Mouse (Mus musculus): ENCODE results near the gene Kcnk16. TPM values are rescaled to one million over a fixed set of nuclear protein-coding genes. Genes with fewer than 3 reads are reported as not detected.
A peak's percentile ranks its signal among the peaks of the same experiment; 100 is the strongest.

Kcnk16 gene
- polyA plus RNA-seq, 1 experiment from 2014 or later: 0.77 TPM

- Histone ChIP-seq H3K36me3 (ENCODE audit: control insufficient read depth, insufficient read depth, low read length) (no peaks in the 10 kb centered on the region), H3K27ac (ENCODE audit: low read length) (no peak overlapping the region), H3K9ac (ENCODE audit: low read length) (no peak overlapping the region), H3K27me3 (ENCODE audit: control insufficient read depth, insufficient read depth, low read depth, low read length) (no peaks in the 10 kb centered on the region; the same call in 1 of the 2 replicates), H3K4me2 (ENCODE audit: low read depth, low read length) (no peak overlapping the region), H3K4me1 (replicated peaks; ENCODE audit: control insufficient read depth, insufficient read depth, low read length) (no peaks in the 10 kb centered on the region), H3K4me3 (ENCODE audit: low read length) (no peak overlapping the region), H3K9me3 (ENCODE audit: control insufficient read depth, low read length) (no peaks in the 10 kb centered on the region)
- no peak for ATAC-seq (ENCODE audit: low read depth)
- WGBS: 59% methylated on average over 4 of the region's 4 CpGs
Measured at GRCm38 (mm10) chr14:20262346-20262745, 6.7 kb downstream of the Kcnk16 start.

- no peak overlapping the region for H3K9ac ChIP-seq (ENCODE audit: low read length)
- H3K4me3 ChIP-seq (ENCODE audit: low read length): no peak overlapping the region
- H3K4me2 ChIP-seq (ENCODE audit: low read depth, low read length): no peak overlapping the region
- H3K4me1 ChIP-seq (replicated peaks; ENCODE audit: control insufficient read depth, insufficient read depth, low read length): no peaks in the 10 kb centered on the region
- no peak overlapping the region for H3K27ac ChIP-seq (ENCODE audit: low read length)
- ATAC-seq (ENCODE audit: low read depth): peak; percentile 57; the same call in 1 of the 2 replicates
- no peaks in the 10 kb centered on the region; the same call in 1 of the 2 replicates for H3K27me3 ChIP-seq (ENCODE audit: control insufficient read depth, insufficient read depth, low read depth, low read length)
- no peaks in the 10 kb centered on the region for H3K9me3 ChIP-seq (ENCODE audit: control insufficient read depth, low read length)
- no peaks in the 10 kb centered on the region for H3K36me3 ChIP-seq (ENCODE audit: control insufficient read depth, insufficient read depth, low read length)
- 46% methylated on average over 8 of the region's 8 CpGs for WGBS
Measured at GRCm38 (mm10) chr14:20258185-20259113, 10.6 kb downstream of the Kcnk16 start.

- Histone ChIP-seq H3K27ac (ENCODE audit: low read length) (no peak overlapping the region), H3K4me2 (ENCODE audit: low read depth, low read length) (no peak overlapping the region), H3K36me3 (ENCODE audit: control insufficient read depth, insufficient read depth, low read length) (no peaks in the 10 kb centered on the region), H3K27me3 (ENCODE audit: control insufficient read depth, insufficient read depth, low read depth, low read length) (no peaks in the 10 kb centered on the region), H3K4me1 (replicated peaks; ENCODE audit: control insufficient read depth, insufficient read depth, low read length) (no peaks in the 10 kb centered on the region), H3K9ac (ENCODE audit: low read length) (no peak overlapping the region), H3K9me3 (ENCODE audit: control insufficient read depth, low read length) (no peaks in the 10 kb centered on the region), H3K4me3 (ENCODE audit: low read length) (no peak overlapping the region)
- no peak for ATAC-seq (ENCODE audit: low read depth)
- 69% methylated on average over 14 of the region's 14 CpGs for WGBS
Measured at GRCm38 (mm10) chr14:20250237-20251171, 18.5 kb downstream of the Kcnk16 start.

- Histone ChIP-seq H3K4me2 (ENCODE audit: low read depth, low read length) (no peak overlapping the region), H3K36me3 (ENCODE audit: control insufficient read depth, insufficient read depth, low read length) (no peaks in the 10 kb centered on the region), H3K9me3 (ENCODE audit: control insufficient read depth, low read length) (no peaks in the 10 kb centered on the region), H3K4me3 (ENCODE audit: low read length) (no peak overlapping the region), H3K4me1 (replicated peaks; ENCODE audit: control insufficient read depth, insufficient read depth, low read length) (no peaks in the 10 kb centered on the region), H3K27me3 (ENCODE audit: control insufficient read depth, insufficient read depth, low read depth, low read length) (no peaks in the 10 kb centered on the region), H3K9ac (ENCODE audit: low read length) (no peak overlapping the region), H3K27ac (ENCODE audit: low read length) (no peak overlapping the region)
- 94% methylated on average over 3 of the region's 3 CpGs for WGBS
- no peak for ATAC-seq (ENCODE audit: low read depth)
Measured at GRCm38 (mm10) chr14:20248001-20248400, 21.0 kb downstream of the Kcnk16 start.

- H3K4me2 ChIP-seq (ENCODE audit: low read depth, low read length): no peak overlapping the region
- H3K36me3 ChIP-seq (ENCODE audit: control insufficient read depth, insufficient read depth, low read length): no peaks in the 10 kb centered on the region
- H3K4me3 ChIP-seq (ENCODE audit: low read length): no peak overlapping the region
- no peaks in the 10 kb centered on the region for H3K27me3 ChIP-seq (ENCODE audit: control insufficient read depth, insufficient read depth, low read depth, low read length)
- WGBS: 52% methylated on average over 11 of the region's 11 CpGs
- no peak for ATAC-seq (ENCODE audit: low read depth)
- H3K4me1 ChIP-seq (replicated peaks; ENCODE audit: control insufficient read depth, insufficient read depth, low read length): no peaks in the 10 kb centered on the region
- no peaks in the 10 kb centered on the region for H3K9me3 ChIP-seq (ENCODE audit: control insufficient read depth, low read length)
- no peak overlapping the region for H3K9ac ChIP-seq (ENCODE audit: low read length)
- H3K27ac ChIP-seq (ENCODE audit: low read length): no peak overlapping the region
Measured at GRCm38 (mm10) chr14:20246811-20247266, 22.2 kb downstream of the Kcnk16 start.

GRCm38 (mm10) chr14:20245861-20246260 lies 23.1 kb downstream of the Kcnk16 start:
- no peak for ATAC-seq (ENCODE audit: low read depth)
- H3K4me1 ChIP-seq (replicated peaks; ENCODE audit: control insufficient read depth, insufficient read depth, low read length): no peaks in the 10 kb centered on the region

GRCm38 (mm10) chr14:20245318-20245717 lies 23.7 kb downstream of the Kcnk16 start:
- no peak for ATAC-seq (ENCODE audit: low read depth)
- Histone ChIP-seq H3K27me3 (ENCODE audit: control insufficient read depth, insufficient read depth, low read depth, low read length) (no peaks in the 10 kb centered on the region), H3K36me3 (ENCODE audit: control insufficient read depth, insufficient read depth, low read length) (no peaks in the 10 kb centered on the region), H3K4me2 (ENCODE audit: low read depth, low read length) (no peak overlapping the region), H3K4me1 (replicated peaks; ENCODE audit: control insufficient read depth, insufficient read depth, low read length) (no peaks in the 10 kb centered on the region), H3K9ac (ENCODE audit: low read length) (no peak overlapping the region), H3K9me3 (ENCODE audit: control insufficient read depth, low read length) (no peaks in the 10 kb centered on the region), H3K27ac (ENCODE audit: low read length) (no peak overlapping the region), H3K4me3 (ENCODE audit: low read length) (no peak overlapping the region)
- WGBS: 36% methylated on average over 2 of the region's 2 CpGs

More at GRCm38 (mm10) chr14:20245861-20246260, 23.1 kb downstream of the Kcnk16 start:
- Histone ChIP-seq H3K27ac (ENCODE audit: low read length) (no peak overlapping the region), H3K9me3 (ENCODE audit: control insufficient read depth, low read length) (no peaks in the 10 kb centered on the region), H3K4me3 (ENCODE audit: low read length) (no peak overlapping the region), H3K4me2 (ENCODE audit: low read depth, low read length) (no peak overlapping the region), H3K36me3 (ENCODE audit: control insufficient read depth, insufficient read depth, low read length) (no peaks in the 10 kb centered on the region), H3K9ac (ENCODE audit: low read length) (no peak overlapping the region), H3K27me3 (ENCODE audit: control insufficient read depth, insufficient read depth, low read depth, low read length) (no peaks in the 10 kb centered on the region)
- whole genome bisulfite sequencing: 61% methylated on average over 5 of the region's 5 CpGs

- H3K4me3 ChIP-seq (ENCODE audit: low read length): no peak overlapping the region
- WGBS: 50% methylated on average over 3 of the region's 3 CpGs
- no peaks in the 10 kb centered on the region for H3K9me3 ChIP-seq (ENCODE audit: control insufficient read depth, low read length)
- no peaks in the 10 kb centered on the region for H3K27me3 ChIP-seq (ENCODE audit: control insufficient read depth, insufficient read depth, low read depth, low read length)
- no peak for ATAC-seq (ENCODE audit: low read depth)
- no peaks in the 10 kb centered on the region for H3K4me1 ChIP-seq (replicated peaks; ENCODE audit: control insufficient read depth, insufficient read depth, low read length)
- no peaks in the 10 kb centered on the region for H3K36me3 ChIP-seq (ENCODE audit: control insufficient read depth, insufficient read depth, low read length)
- no peak overlapping the region for H3K9ac ChIP-seq (ENCODE audit: low read length)
- no peak overlapping the region for H3K4me2 ChIP-seq (ENCODE audit: low read depth, low read length)
- H3K27ac ChIP-seq (ENCODE audit: low read length): no peak overlapping the region
Measured at GRCm38 (mm10) chr14:20243158-20243557, 25.8 kb downstream of the Kcnk16 start.

- H3K4me2 ChIP-seq (ENCODE audit: low read depth, low read length): no peak overlapping the region
- no peaks in the 10 kb centered on the region for H3K4me1 ChIP-seq (replicated peaks; ENCODE audit: control insufficient read depth, insufficient read depth, low read length)
- H3K27me3 ChIP-seq (ENCODE audit: control insufficient read depth, insufficient read depth, low read depth, low read length): no peaks in the 10 kb centered on the region
- H3K9ac ChIP-seq (ENCODE audit: low read length): no peak overlapping the region
- H3K36me3 ChIP-seq (ENCODE audit: control insufficient read depth, insufficient read depth, low read length): no peaks in the 10 kb centered on the region
- WGBS: 73% methylated on average over 8 of the region's 8 CpGs
- H3K4me3 ChIP-seq (ENCODE audit: low read length): no peak overlapping the region
- no peak overlapping the region for H3K27ac ChIP-seq (ENCODE audit: low read length)
- ATAC-seq (ENCODE audit: low read depth): no peak
- no peaks in the 10 kb centered on the region for H3K9me3 ChIP-seq (ENCODE audit: control insufficient read depth, low read length)
Measured at GRCm38 (mm10) chr14:20242454-20242853, 26.5 kb downstream of the Kcnk16 start.
